ENCODE assay signal across 9 mouse cellular contexts in the genomic region with DNA sequence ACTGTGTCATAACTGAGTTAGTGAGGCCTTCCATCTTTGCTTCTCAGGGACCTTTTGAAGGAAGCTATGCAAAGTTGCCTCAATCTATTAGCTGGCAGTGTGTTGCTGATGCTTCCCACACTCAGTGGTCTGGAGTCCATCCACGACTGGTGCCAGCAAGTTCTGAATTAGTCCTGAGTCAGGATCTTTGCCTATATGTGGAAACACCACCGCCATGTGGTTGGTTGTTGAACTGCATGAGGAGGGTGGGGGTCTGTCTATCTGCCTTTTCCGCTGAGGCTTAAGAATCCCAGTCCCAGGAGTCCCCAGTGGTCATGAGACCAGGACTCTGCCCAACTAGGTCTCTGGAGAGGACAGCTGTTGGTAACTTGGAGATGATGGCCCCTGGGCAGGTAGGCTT. TPM values are rescaled to one million over a fixed set of nuclear protein-coding genes. Genes with fewer than 3 reads are reported as not detected.
A peak's percentile ranks its signal among the peaks of the same experiment; 100 is the strongest.
DNase-seq lines count a peak whose midpoint lies in the region; ATAC-seq and TF ChIP-seq lines count a peak whose summit lies in the region.
"Had no signal": no experiment of that assay in that cellular context is flagged by ENCODE, and none has a peak within 500 bp of the region (broad histone marks: within the 10 kb centered on the region; RNA-seq: fewer than 3 reads in every experiment).

No protein-coding gene starts in this region.

- H3K9ac ChIP-seq in hindbrain, embryonic 11.5 days (ENCODE audit: low read depth, low read length) = no peak overlapping the region
- no peak overlapping the region for H3K9ac ChIP-seq in hindbrain, embryonic 16.5 days (ENCODE audit: low read depth, low read length)
- no peak overlapping the region for H3K9ac ChIP-seq in heart, embryonic 15.5 days
- H3K9ac ChIP-seq in limb, embryonic 14.5 days (ENCODE audit: low read depth, low read length, severe bottlenecking) = no peak overlapping the region
- H3K9ac ChIP-seq: embryonic facial prominence, embryonic 13.5 days had no signal

- H3K36me3 ChIP-seq in hindbrain, embryonic 11.5 days (ENCODE audit: control insufficient read depth, insufficient read depth, low read length) = no peaks in the 10 kb centered on the region
- H3K36me3 ChIP-seq in hindbrain, embryonic 16.5 days (ENCODE audit: control insufficient read depth, insufficient read depth, low read length) = no peaks in the 10 kb centered on the region
- no peaks in the 10 kb centered on the region for H3K36me3 ChIP-seq in E14TG2a.4 (ENCODE audit: insufficient read depth, low read length)
- no peaks in the 10 kb centered on the region for H3K36me3 ChIP-seq in heart, embryonic 15.5 days
- no peaks in the 10 kb centered on the region for H3K36me3 ChIP-seq in limb, embryonic 14.5 days (ENCODE audit: control insufficient read depth, insufficient read depth, low read length)
- H3K36me3 ChIP-seq: embryonic facial prominence, embryonic 13.5 days had no signal

- no peaks in the 10 kb centered on the region for H3K4me1 ChIP-seq in hindbrain, embryonic 11.5 days (replicated peaks; ENCODE audit: control insufficient read depth, insufficient read depth, low read length)
- H3K4me1 ChIP-seq in hindbrain, embryonic 16.5 days (ENCODE audit: control insufficient read depth, insufficient read depth, low read depth, low read length) = peaks cover 9% of the 10 kb centered on the region; the same call in 1 of the 2 replicates
- peaks cover 30% of the 10 kb centered on the region for H3K4me1 ChIP-seq in E14TG2a.4 (replicated peaks; ENCODE audit: low read depth, low read length)
- H3K4me1 ChIP-seq in heart, embryonic 15.5 days (replicated peaks) = peaks cover 50% of the 10 kb centered on the region
- peaks cover 6% of the 10 kb centered on the region; the same call in 1 of the 2 replicates for H3K4me1 ChIP-seq in limb, embryonic 14.5 days (ENCODE audit: control insufficient read depth, insufficient read depth, low read length)

- H3K9me3 ChIP-seq in hindbrain, embryonic 11.5 days (ENCODE audit: control insufficient read depth, low read length) = no peaks in the 10 kb centered on the region
- H3K9me3 ChIP-seq in hindbrain, embryonic 16.5 days (ENCODE audit: control insufficient read depth, low read length) = no peaks in the 10 kb centered on the region
- no peaks in the 10 kb centered on the region for H3K9me3 ChIP-seq in E14TG2a.4 (ENCODE audit: low read length)
- H3K9me3 ChIP-seq in heart, embryonic 15.5 days (replicated peaks) = no peaks in the 10 kb centered on the region
- H3K9me3 ChIP-seq in limb, embryonic 14.5 days (ENCODE audit: control insufficient read depth, low read length) = no peaks in the 10 kb centered on the region
- H3K9me3 ChIP-seq: embryonic facial prominence, embryonic 13.5 days had no signal

- H3K27me3 ChIP-seq in hindbrain, embryonic 11.5 days (ENCODE audit: control insufficient read depth, insufficient read depth, low read length) = no peaks in the 10 kb centered on the region
- no peaks in the 10 kb centered on the region for H3K27me3 ChIP-seq in hindbrain, embryonic 16.5 days (replicated peaks; ENCODE audit: control insufficient read depth, insufficient read depth, low read length)
- H3K27me3 ChIP-seq in E14TG2a.4 (ENCODE audit: insufficient read depth, low read length) = no peaks in the 10 kb centered on the region
- H3K27me3 ChIP-seq in heart, embryonic 15.5 days = no peaks in the 10 kb centered on the region
- no peaks in the 10 kb centered on the region for H3K27me3 ChIP-seq in limb, embryonic 14.5 days (ENCODE audit: control insufficient read depth, insufficient read depth, low read length)
- H3K27me3 ChIP-seq: embryonic facial prominence, embryonic 13.5 days had no signal

- H3K4me3 ChIP-seq in hindbrain, embryonic 11.5 days (ENCODE audit: low read depth, low read length) = no peak overlapping the region
- no peak overlapping the region for H3K4me3 ChIP-seq in hindbrain, embryonic 16.5 days (ENCODE audit: low read length)
- H3K4me3 ChIP-seq in E14TG2a.4 (replicated peaks; ENCODE audit: low read length) = no peak overlapping the region
- no peak overlapping the region for H3K4me3 ChIP-seq in heart, embryonic 15.5 days
- no peak overlapping the region for H3K4me3 ChIP-seq in limb, embryonic 14.5 days (replicated peaks; ENCODE audit: low read length)
- H3K4me3 ChIP-seq: embryonic facial prominence, embryonic 13.5 days had no signal

- TF ChIP-seq CTCF in E14TG2a.4 (conservative IDR thresholded peaks at IDR 0.05; ENCODE audit: low read length) = peak; percentile 100

- 6% methylated on average over 3 of the region's 3 CpGs for WGBS in hindbrain, embryonic 11.5 days
- 13% methylated on average over 3 of the region's 3 CpGs for WGBS in hindbrain, embryonic 16.5 days
- 14% methylated on average over 3 of the region's 3 CpGs for WGBS in heart, embryonic 15.5 days
- 7% methylated on average over 3 of the region's 3 CpGs for whole genome bisulfite sequencing in limb, embryonic 14.5 days

- no peak for ATAC-seq in hindbrain, embryonic 11.5 days (ENCODE audit: low FRiP score)
- ATAC-seq in hindbrain, embryonic 16.5 days = no peak
- no peak for ATAC-seq in heart, embryonic 15.5 days (replicated peaks; ENCODE audit: insufficient number of reproducible peaks, insufficient read depth, low FRiP score, low read depth)
- no peak for ATAC-seq in limb, embryonic 14.5 days (ENCODE audit: low FRiP score, low read depth)

- peak; percentile 79 for DNase-seq in hindbrain, embryonic 11.5 days (ENCODE audit: low spot score)
- DNase-seq in cerebellum, postnatal 10 days = peak; percentile 80 to 85
- peak; percentile 42 for DNase-seq in limb, embryonic 14.5 days (ENCODE audit: low spot score)
- peak; percentile 86 for DNase-seq in retina, embryonic 14.5 days (ENCODE audit: low spot score)
- no peak for DNase-seq in urinary bladder, postnatal 4 days (ENCODE audit: low spot score in 2 of 2)

- no peak overlapping the region for H3K27ac ChIP-seq in hindbrain, embryonic 11.5 days (ENCODE audit: low read depth, low read length)
- no peak overlapping the region for H3K27ac ChIP-seq in hindbrain, embryonic 16.5 days (ENCODE audit: low read depth, low read length)
- peak overlapping the region; percentile 86 for H3K27ac ChIP-seq in heart, embryonic 15.5 days
- no peak overlapping the region for H3K27ac ChIP-seq in limb, embryonic 14.5 days (replicated peaks; ENCODE audit: low read depth, low read length)
- H3K27ac ChIP-seq: embryonic facial prominence, embryonic 13.5 days had no signal

- H3K4me2 ChIP-seq in hindbrain, embryonic 11.5 days (replicated peaks; ENCODE audit: low read depth, low read length) = no peak overlapping the region
- H3K4me2 ChIP-seq in hindbrain, embryonic 16.5 days (ENCODE audit: low read length) = no peak overlapping the region
- no peak overlapping the region for H3K4me2 ChIP-seq in heart, embryonic 15.5 days
- no peak overlapping the region for H3K4me2 ChIP-seq in limb, embryonic 14.5 days (replicated peaks; ENCODE audit: low read depth, low read length, severe bottlenecking)
- H3K4me2 ChIP-seq: embryonic facial prominence, embryonic 13.5 days had no signal

- no peak for TF ChIP-seq POLR2A in limb, embryonic 14.5 days (IDR thresholded peaks at IDR 0.05; ENCODE audit: borderline replicate concordance, extremely low read depth, insufficient read depth, insufficient read length)

RNA-seq across cellular contexts. Expression of gene Egfl7, which starts 9.8 kb away (rescaled TPM):
- 62.7 and 65.2 TPM in 2 replicates for polyA plus RNA-seq in hindbrain, embryonic 11.5 days (2014; fragmentation: Nextera tagmentation; extraction: Ambion mirVana)
- polyA plus RNA-seq in hindbrain, embryonic 16.5 days (2015; fragmentation: Nextera tagmentation; extraction: Ambion mirVana) = 75.4 and 76.2 TPM in 2 replicates
- 159 and 197 TPM in 2 replicates for polyA plus RNA-seq in heart, embryonic 15.5 days (2015; fragmentation: Nextera tagmentation; extraction: Ambion mirVana)
- polyA plus RNA-seq in limb, embryonic 14.5 days (2012; rRNA removed) = 262 and 311 TPM in 2 replicates
- polyA plus RNA-seq in limb, embryonic 14.5 days (2014; fragmentation: Nextera tagmentation; extraction: Ambion mirVana) = 104 and 108 TPM in 2 replicates

RNA-seq across cellular contexts. Expression of gene Gm20532, which starts 16.4 kb away (rescaled TPM):
- not detected in 2 replicates for polyA plus RNA-seq in hindbrain, embryonic 11.5 days (2014; fragmentation: Nextera tagmentation; extraction: Ambion mirVana)
- not detected in 2 replicates for polyA plus RNA-seq in hindbrain, embryonic 16.5 days (2015; fragmentation: Nextera tagmentation; extraction: Ambion mirVana)
- not detected in 2 replicates for polyA plus RNA-seq in heart, embryonic 15.5 days (2015; fragmentation: Nextera tagmentation; extraction: Ambion mirVana)
- polyA plus RNA-seq in limb, embryonic 14.5 days (2012; rRNA removed) = not detected in 2 replicates
- polyA plus RNA-seq in limb, embryonic 14.5 days (2014; fragmentation: Nextera tagmentation; extraction: Ambion mirVana) = not detected in 2 replicates
- polyA plus RNA-seq: embryonic facial prominence, embryonic 13.5 days had no signal

RNA-seq across cellular contexts. Expression of gene Agpat2, which starts 34.2 kb away (rescaled TPM):
- polyA plus RNA-seq in hindbrain, embryonic 11.5 days (2014; fragmentation: Nextera tagmentation; extraction: Ambion mirVana) = 7.3 and 7.5 TPM in 2 replicates
- polyA plus RNA-seq in hindbrain, embryonic 16.5 days (2015; fragmentation: Nextera tagmentation; extraction: Ambion mirVana) = 6.2 and 7.2 TPM in 2 replicates
- 19.9 and 26.3 TPM in 2 replicates for polyA plus RNA-seq in heart, embryonic 15.5 days (2015; fragmentation: Nextera tagmentation; extraction: Ambion mirVana)
- polyA plus RNA-seq in limb, embryonic 14.5 days (2012; rRNA removed) = 27.8 and 35.1 TPM in 2 replicates
- 24.1 and 28.9 TPM in 2 replicates for polyA plus RNA-seq in limb, embryonic 14.5 days (2014; fragmentation: Nextera tagmentation; extraction: Ambion mirVana)

RNA-seq across cellular contexts. Expression of gene Notch1, which starts 53.6 kb away (rescaled TPM):
- 48.9 and 66.8 TPM in 2 replicates for polyA plus RNA-seq in hindbrain, embryonic 11.5 days (2014; fragmentation: Nextera tagmentation; extraction: Ambion mirVana)
- polyA plus RNA-seq in hindbrain, embryonic 16.5 days (2015; fragmentation: Nextera tagmentation; extraction: Ambion mirVana) = 13.3 and 15.1 TPM in 2 replicates
- 10.8 and 24.2 TPM in 2 replicates for polyA plus RNA-seq in heart, embryonic 15.5 days (2015; fragmentation: Nextera tagmentation; extraction: Ambion mirVana)
- 28.1 and 40.2 TPM in 2 replicates for polyA plus RNA-seq in limb, embryonic 14.5 days (2012; rRNA removed)
- polyA plus RNA-seq in limb, embryonic 14.5 days (2014; fragmentation: Nextera tagmentation; extraction: Ambion mirVana) = 44.5 and 47.0 TPM in 2 replicates

RNA-seq across cellular contexts. Expression of gene Fam69b, which starts 58.2 kb away (rescaled TPM):
- polyA plus RNA-seq in hindbrain, embryonic 11.5 days (2014; fragmentation: Nextera tagmentation; extraction: Ambion mirVana) = 38.4 and 45.5 TPM in 2 replicates
- 153 and 156 TPM in 2 replicates for polyA plus RNA-seq in hindbrain, embryonic 16.5 days (2015; fragmentation: Nextera tagmentation; extraction: Ambion mirVana)
- polyA plus RNA-seq in heart, embryonic 15.5 days (2015; fragmentation: Nextera tagmentation; extraction: Ambion mirVana) = 12.2 and 18.0 TPM in 2 replicates
- 42.2 and 62.8 TPM in 2 replicates for polyA plus RNA-seq in limb, embryonic 14.5 days (2012; rRNA removed)
- 47.5 and 54.2 TPM in 2 replicates for polyA plus RNA-seq in limb, embryonic 14.5 days (2014; fragmentation: Nextera tagmentation; extraction: Ambion mirVana)

Comparison
In these comparisons a context has a peak if more than half of its experiments do, and no peak if none do; other contexts are left out.
1. DNase-seq: peak in hindbrain, embryonic 11.5 days (single experiment), cerebellum, postnatal 10 days (2 of 2), limb, embryonic 14.5 days (single experiment) and retina, embryonic 14.5 days (single experiment); none in urinary bladder, postnatal 4 days (0 of 2).